ENCODE assay signal across 10 mouse cellular contexts in the genomic region with DNA sequence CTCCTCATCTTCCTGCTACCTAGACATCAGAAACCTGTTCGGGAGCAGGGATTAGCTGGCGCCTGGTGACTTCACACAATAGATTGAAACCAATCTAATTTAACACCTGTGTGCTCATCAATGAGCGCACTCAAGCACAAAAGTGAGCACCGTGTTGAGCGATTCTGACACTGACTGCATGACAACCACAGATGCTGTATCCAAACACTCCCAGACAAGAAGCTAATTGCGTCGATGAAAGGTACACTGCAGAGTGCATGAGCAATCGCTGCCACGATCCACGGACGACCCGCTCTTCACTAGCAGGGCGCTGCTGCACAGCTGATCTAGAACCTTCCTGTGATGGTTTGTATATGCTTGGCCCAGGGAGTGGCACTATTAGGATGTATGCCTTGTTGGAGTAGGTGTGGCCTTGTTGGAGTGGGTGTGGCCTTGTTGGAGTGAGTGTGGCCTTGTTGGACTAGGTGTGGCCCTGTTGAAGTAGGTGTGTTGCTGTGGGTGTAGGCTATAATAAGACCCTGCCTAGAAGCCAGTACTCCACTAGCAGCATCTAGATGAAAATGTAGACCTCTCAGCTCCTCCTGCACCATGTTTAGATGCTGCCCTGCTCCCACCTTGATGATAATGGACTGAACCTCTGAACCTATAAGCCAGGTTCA.
DNase-seq lines count a peak whose midpoint lies in the region; ATAC-seq lines count a peak whose summit lies in the region.
"Had no signal": no experiment of that assay in that cellular context is flagged by ENCODE, and none has a peak within 500 bp of the region (broad histone marks: within the 10 kb centered on the region; RNA-seq: fewer than 3 reads in every experiment).

No protein-coding gene starts in this region.

- no peaks in the 10 kb centered on the region for H3K9me3 ChIP-seq in midbrain, embryonic 11.5 days (ENCODE audit: control insufficient read depth, low read length)
- H3K9me3 ChIP-seq in midbrain, embryonic 10.5 days (replicated peaks), result no peaks in the 10 kb centered on the region
- H3K9me3 ChIP-seq in forebrain, embryonic 10.5 days, result no peaks in the 10 kb centered on the region
- H3K9me3 ChIP-seq in liver, embryonic 15.5 days (replicated peaks), result no peaks in the 10 kb centered on the region
- H3K9me3 ChIP-seq: lung, embryonic 15.5 days had no signal

- no peaks in the 10 kb centered on the region for H3K27me3 ChIP-seq in midbrain, embryonic 11.5 days (ENCODE audit: control insufficient read depth, insufficient read depth, low read length)
- no peaks in the 10 kb centered on the region for H3K27me3 ChIP-seq in midbrain, embryonic 10.5 days (ENCODE audit: low read depth, poor library complexity, severe bottlenecking)
- H3K27me3 ChIP-seq in forebrain, embryonic 10.5 days (ENCODE audit: poor library complexity, severe bottlenecking), result peaks cover 66% of the 10 kb centered on the region
- peaks cover 8% of the 10 kb centered on the region; the same call in 1 of the 2 replicates for H3K27me3 ChIP-seq in liver, embryonic 15.5 days
- H3K27me3 ChIP-seq: lung, embryonic 15.5 days had no signal

- no peak overlapping the region for H3K9ac ChIP-seq in midbrain, embryonic 11.5 days (ENCODE audit: low read length)
- no peak overlapping the region for H3K9ac ChIP-seq in liver, embryonic 15.5 days
- H3K9ac ChIP-seq: lung, embryonic 15.5 days had no signal

- H3K4me1 ChIP-seq in midbrain, embryonic 11.5 days (ENCODE audit: control insufficient read depth, insufficient read depth, low read length), result peaks cover 9% of the 10 kb centered on the region
- H3K4me1 ChIP-seq in midbrain, embryonic 10.5 days, result peaks cover 26% of the 10 kb centered on the region
- peaks cover 36% of the 10 kb centered on the region for H3K4me1 ChIP-seq in forebrain, embryonic 10.5 days
- peaks cover 30% of the 10 kb centered on the region for H3K4me1 ChIP-seq in liver, embryonic 15.5 days (replicated peaks)

- no peaks in the 10 kb centered on the region for H3K36me3 ChIP-seq in midbrain, embryonic 11.5 days (ENCODE audit: control insufficient read depth, insufficient read depth, low read length)
- no peaks in the 10 kb centered on the region for H3K36me3 ChIP-seq in midbrain, embryonic 10.5 days
- H3K36me3 ChIP-seq in forebrain, embryonic 10.5 days (replicated peaks), result no peaks in the 10 kb centered on the region
- H3K36me3 ChIP-seq in liver, embryonic 15.5 days (replicated peaks), result no peaks in the 10 kb centered on the region
- H3K36me3 ChIP-seq: lung, embryonic 15.5 days had no signal

- H3K4me2 ChIP-seq in midbrain, embryonic 11.5 days, result no peak overlapping the region
- H3K4me2 ChIP-seq in liver, embryonic 15.5 days, result no peak overlapping the region
- H3K4me2 ChIP-seq: lung, embryonic 15.5 days had no signal

- 68% methylated on average over 13 of the region's 13 CpGs for WGBS in midbrain, embryonic 11.5 days
- WGBS in midbrain, embryonic 10.5 days, result 74% methylated on average over 13 of the region's 13 CpGs
- 50% methylated on average over 13 of the region's 13 CpGs for WGBS in forebrain, embryonic 10.5 days
- 89% methylated on average over 13 of the region's 13 CpGs for WGBS in liver, embryonic 15.5 days (ENCODE audit: insufficient replicate concordance)

- ATAC-seq in midbrain, embryonic 11.5 days (ENCODE audit: low FRiP score), result no peak
- ATAC-seq in liver, embryonic 15.5 days (ENCODE audit: insufficient read depth), result peak; percentile 57; the same call in 1 of the 2 replicates

- no peak overlapping the region for H3K27ac ChIP-seq in midbrain, embryonic 11.5 days (ENCODE audit: low read depth, low read length)
- H3K27ac ChIP-seq in midbrain, embryonic 10.5 days (replicated peaks), result no peak overlapping the region
- H3K27ac ChIP-seq in forebrain, embryonic 10.5 days, result no peak overlapping the region
- H3K27ac ChIP-seq in liver, embryonic 15.5 days (replicated peaks), result no peak overlapping the region
- H3K27ac ChIP-seq: left cerebral cortex, adult 2 months; lung, embryonic 15.5 days had no signal

- H3K4me3 ChIP-seq in midbrain, embryonic 11.5 days (ENCODE audit: low read depth, low read length), result no peak overlapping the region
- no peak overlapping the region for H3K4me3 ChIP-seq in midbrain, embryonic 10.5 days
- H3K4me3 ChIP-seq in forebrain, embryonic 10.5 days, result no peak overlapping the region
- no peak overlapping the region for H3K4me3 ChIP-seq in liver, embryonic 15.5 days (replicated peaks)
- H3K4me3 ChIP-seq: left cerebral cortex, adult 2 months; lung, embryonic 15.5 days had no signal

- peak; percentile 72 for DNase-seq in midbrain, embryonic 11.5 days (ENCODE audit: low spot score, missing footprints)
- no peak for DNase-seq in midbrain, embryonic 10.5 days (ENCODE audit: low spot score)
- DNase-seq in forebrain, embryonic 10.5 days (ENCODE audit: extremely low spot score, low spot score), result peak; percentile 26
- no peak for DNase-seq in testis, postnatal 10 days (ENCODE audit: low spot score)
- no peak for DNase-seq in layer of hippocampus, postnatal 25 days (ENCODE audit: extremely low spot score in 1 of 2, low spot score in 1 of 2)
- no peak for DNase-seq in left cerebral cortex, postnatal 36 days (ENCODE audit: low spot score in 2 of 2)
- DNase-seq: kidney, postnatal 25 days had no signal

- intact Hi-C loops in left cerebral cortex, postnatal 36 days (cut with DNase I), result no loop called here

Comparison
In these comparisons a context has a peak if more than half of its experiments do, and no peak if none do; other contexts are left out.
1. DNase-seq: peak in midbrain, embryonic 11.5 days (single experiment) and forebrain, embryonic 10.5 days (single experiment); none in midbrain, embryonic 10.5 days (single experiment), testis, postnatal 10 days (single experiment), layer of hippocampus, postnatal 25 days (0 of 2) and left cerebral cortex, postnatal 36 days (0 of 2).